Mouse (Mus musculus): ENCODE data around the gene Fh1. TPM values are rescaled to one million over a fixed set of nuclear protein-coding genes. Genes with fewer than 3 reads are reported as not detected.

The Fh1 gene
- total RNA-seq (2014; rRNA removed) (59.2 and 67.8 TPM in 2 replicates), polyA plus RNA-seq (2015; fragmentation: Nextera tagmentation; extraction: Ambion mirVana) (113 and 114 TPM in 2 replicates)

GRCm38 (mm10) chr1:175625257-175625879 lies at the start of gene Fh1:
Gene Fh1, minus strand, starts transcription at chr1:175625635.
- peak within 1 kb of the TSS; percentile 85 for H3K27ac ChIP-seq
- H3K9ac ChIP-seq (replicated peaks; ENCODE audit: low read length): peak within 1 kb of the TSS; percentile 89
- ATAC-seq: peak; percentile 100
- H3K9me3 ChIP-seq (ENCODE audit: low read length): no peaks in the 10 kb centered on the region
- H3K36me3 ChIP-seq (ENCODE audit: insufficient read depth, low read length): no peaks in the 10 kb centered on the region
- peak within 1 kb of the TSS; percentile 90 for H3K4me2 ChIP-seq (ENCODE audit: low read depth, low read length)
- H3K4me1 ChIP-seq (ENCODE audit: insufficient read depth, low read length): 0 out of 2 replicates have a peak, but pooled peaks cover 7% of the 10 kb centered on the region
- WGBS: under 1% methylated on average over 58 of the region's 58 CpGs
- peak; percentile 98 for DNase-seq (ENCODE audit: low spot score)
- H3K27me3 ChIP-seq (ENCODE audit: insufficient read depth, low read length): no peaks in the 10 kb centered on the region
- peak within 1 kb of the TSS; percentile 87 for H3K4me3 ChIP-seq (ENCODE audit: low read length)
- TF ChIP-seq CTCF (IDR thresholded peaks at IDR 0.05; ENCODE audit: low read depth): no peak

DNA sequence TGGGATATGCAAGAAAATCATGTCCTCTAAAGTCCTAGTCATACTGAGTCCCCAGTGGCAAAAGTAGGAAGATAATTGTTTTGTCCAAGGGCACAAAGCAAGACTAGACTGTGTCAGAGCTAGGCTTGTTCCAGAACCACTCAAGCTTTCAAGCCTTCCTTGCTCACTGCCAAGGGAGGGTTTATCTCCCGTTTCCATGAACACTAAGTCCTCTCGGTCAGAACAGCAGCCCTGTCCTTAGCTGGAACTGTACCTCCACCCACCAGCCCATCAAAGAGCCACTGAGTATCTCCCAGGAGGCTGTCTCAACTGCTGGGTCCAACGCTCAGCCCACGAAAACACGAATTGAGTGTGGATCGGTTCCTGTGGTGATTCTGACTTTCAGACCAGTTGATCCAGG lies 49.7 kb upstream of the Fh1 start:
- no peak overlapping the region for H3K27ac ChIP-seq
- H3K9me3 ChIP-seq (ENCODE audit: low read length): no peaks in the 10 kb centered on the region
- no peak for TF ChIP-seq CTCF (IDR thresholded peaks at IDR 0.05; ENCODE audit: low read depth)
- ATAC-seq (no peak), DNase-seq (ENCODE audit: low spot score) (no peak)
- H3K4me3 ChIP-seq (ENCODE audit: low read length): no peak overlapping the region
- no peak overlapping the region for H3K9ac ChIP-seq (replicated peaks; ENCODE audit: low read length)
- no peaks in the 10 kb centered on the region for H3K27me3 ChIP-seq (ENCODE audit: insufficient read depth, low read length)
- 80% methylated on average over 6 of the region's 6 CpGs for WGBS
- H3K4me2 ChIP-seq (ENCODE audit: low read depth, low read length): no peak overlapping the region
- no peaks in the 10 kb centered on the region for H3K4me1 ChIP-seq (ENCODE audit: insufficient read depth, low read length)
- no peaks in the 10 kb centered on the region for H3K36me3 ChIP-seq (ENCODE audit: insufficient read depth, low read length)

DNA sequence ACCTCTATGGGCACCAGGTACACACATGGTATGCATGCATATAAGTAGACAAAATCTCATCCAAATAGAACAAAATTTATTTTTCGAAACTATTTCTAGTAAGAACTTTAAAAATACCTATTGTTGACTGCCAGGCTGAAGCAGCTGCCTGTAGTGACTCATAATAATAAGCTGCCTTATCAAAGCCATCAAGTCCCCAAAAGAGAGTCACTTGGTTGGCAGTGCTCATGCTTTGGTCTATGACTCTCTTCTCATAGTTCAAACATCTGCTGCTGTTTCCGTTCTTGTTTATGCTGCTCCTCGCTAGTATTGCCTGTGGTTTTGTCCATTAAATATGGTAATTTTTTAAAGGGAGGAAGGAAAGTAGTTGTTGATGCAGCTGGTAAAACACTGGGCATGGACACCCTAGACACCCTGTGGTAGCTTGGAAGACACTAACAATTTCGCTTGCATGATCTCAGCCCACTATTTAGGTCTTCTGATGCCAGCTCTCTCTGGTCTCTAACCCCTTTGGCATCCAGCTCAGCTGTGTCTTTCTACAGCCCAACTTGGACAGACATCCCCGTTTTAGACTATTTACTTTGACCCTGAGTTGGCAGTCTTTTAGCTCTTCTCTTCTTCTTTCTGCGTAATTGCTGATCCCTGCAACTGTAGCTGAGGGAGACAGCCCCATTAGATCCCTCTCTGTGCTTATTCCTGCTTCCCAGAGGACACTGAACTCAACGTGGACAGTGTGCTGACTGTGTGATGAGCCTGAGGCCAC lies 48.3 kb upstream of the Fh1 start:
- ATAC-seq (no peak), DNase-seq (ENCODE audit: low spot score) (no peak)
- no peaks in the 10 kb centered on the region for H3K4me1 ChIP-seq (ENCODE audit: insufficient read depth, low read length)
- no peak for TF ChIP-seq CTCF (IDR thresholded peaks at IDR 0.05; ENCODE audit: low read depth)
- no peak overlapping the region for H3K4me2 ChIP-seq (ENCODE audit: low read depth, low read length)
- no peak overlapping the region for H3K4me3 ChIP-seq (ENCODE audit: low read length)
- H3K9me3 ChIP-seq (ENCODE audit: low read length): no peaks in the 10 kb centered on the region
- H3K9ac ChIP-seq (replicated peaks; ENCODE audit: low read length): no peak overlapping the region
- no peaks in the 10 kb centered on the region for H3K27me3 ChIP-seq (ENCODE audit: insufficient read depth, low read length)
- H3K36me3 ChIP-seq (ENCODE audit: insufficient read depth, low read length): no peaks in the 10 kb centered on the region
- 71% methylated on average over 7 of the region's 7 CpGs for WGBS
- no peak overlapping the region for H3K27ac ChIP-seq

GRCm38 (mm10) chr1:175671626-175672025 lies 46.2 kb upstream of the Fh1 start:
- Histone ChIP-seq H3K27ac (no peak overlapping the region), H3K9me3 (ENCODE audit: low read length) (no peaks in the 10 kb centered on the region), H3K4me2 (ENCODE audit: low read depth, low read length) (no peak overlapping the region), H3K27me3 (ENCODE audit: insufficient read depth, low read length) (no peaks in the 10 kb centered on the region), H3K9ac (replicated peaks; ENCODE audit: low read length) (no peak overlapping the region), H3K4me1 (ENCODE audit: insufficient read depth, low read length) (no peaks in the 10 kb centered on the region), H3K4me3 (ENCODE audit: low read length) (no peak overlapping the region), H3K36me3 (ENCODE audit: insufficient read depth, low read length) (no peaks in the 10 kb centered on the region)
- DNase-seq (ENCODE audit: low spot score) (peak; percentile 57), ATAC-seq (no peak)
- WGBS: 32% methylated on average over 1 of the region's 1 CpGs
- TF ChIP-seq CTCF (IDR thresholded peaks at IDR 0.05; ENCODE audit: low read depth): peak; percentile 64

DNA sequence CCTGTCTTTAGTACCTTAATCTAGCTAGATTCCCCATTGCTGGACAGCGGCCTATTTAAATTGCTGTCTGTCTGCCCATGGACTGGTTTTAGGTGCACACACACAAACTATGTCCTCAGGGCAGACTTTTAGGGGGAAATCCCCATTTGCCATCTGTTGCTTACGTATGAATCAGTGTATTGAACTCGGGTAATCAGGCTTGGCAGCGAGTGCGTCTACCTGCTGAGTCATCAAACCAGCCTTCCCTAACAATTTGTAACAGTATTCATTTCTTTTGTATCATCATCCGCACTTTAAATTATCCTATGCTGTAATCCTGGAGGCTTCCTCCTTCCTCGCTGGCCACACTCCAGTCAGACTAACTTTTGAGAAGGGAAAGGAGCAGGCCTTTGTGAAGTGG lies 44.6 kb upstream of the Fh1 start:
- DNase-seq (ENCODE audit: low spot score) (no peak), ATAC-seq (no peak)
- no peak overlapping the region for H3K4me3 ChIP-seq (ENCODE audit: low read length)
- no peak overlapping the region for H3K27ac ChIP-seq
- no peak overlapping the region for H3K9ac ChIP-seq (replicated peaks; ENCODE audit: low read length)
- no peaks in the 10 kb centered on the region for H3K27me3 ChIP-seq (ENCODE audit: insufficient read depth, low read length)
- H3K4me1 ChIP-seq (ENCODE audit: insufficient read depth, low read length): no peaks in the 10 kb centered on the region
- H3K9me3 ChIP-seq (ENCODE audit: low read length): no peaks in the 10 kb centered on the region
- TF ChIP-seq CTCF (IDR thresholded peaks at IDR 0.05; ENCODE audit: low read depth): no peak
- 57% methylated on average over 7 of the region's 7 CpGs for WGBS
- no peak overlapping the region for H3K4me2 ChIP-seq (ENCODE audit: low read depth, low read length)
- no peaks in the 10 kb centered on the region for H3K36me3 ChIP-seq (ENCODE audit: insufficient read depth, low read length)

GRCm38 (mm10) chr1:175669456-175669855 lies 44.0 kb upstream of the Fh1 start:
- Histone ChIP-seq H3K9me3 (ENCODE audit: low read length) (no peaks in the 10 kb centered on the region), H3K4me2 (ENCODE audit: low read depth, low read length) (no peak overlapping the region), H3K9ac (replicated peaks; ENCODE audit: low read length) (no peak overlapping the region), H3K27ac (no peak overlapping the region), H3K27me3 (ENCODE audit: insufficient read depth, low read length) (no peaks in the 10 kb centered on the region), H3K4me3 (ENCODE audit: low read length) (no peak overlapping the region), H3K36me3 (ENCODE audit: insufficient read depth, low read length) (no peaks in the 10 kb centered on the region), H3K4me1 (ENCODE audit: insufficient read depth, low read length) (no peaks in the 10 kb centered on the region)
- no peak for ATAC-seq
- TF ChIP-seq CTCF (IDR thresholded peaks at IDR 0.05; ENCODE audit: low read depth): no peak
- no peak for DNase-seq (ENCODE audit: low spot score)
- 74% methylated on average over 3 of the region's 3 CpGs for WGBS

Measured in hindbrain, postnatal 0 days (tissue).